Mouse (Mus musculus) hindbrain, embryonic 13.5 days (tissue): ENCODE measurements at regions not wholly inside any gene's neighbourhood (a gene's known extent, or its start where the extent isn't known, plus 50 kb on each side); places are given as distances from the start of the nearest gene placed in this dataset.

ENCODE experiments used
- ATAC-seq: fragments of 200-750 bp; cut with Nextera tagmentation; 2 replicates; pipeline ENCODE4 v1.8.0; 2017; ENCODE audit warnings: moderate TSS enrichment; ENCODE audit not compliant: low FRiP score
- H3K27ac ChIP-seq: fragments of 300-500 bp; sonication (generic); 2 replicates; pipeline ENCODE4 v1.5.1; 2015; ENCODE audit warnings: inconsistent platforms, mild to moderate bottlenecking, moderate library complexity
- H3K27me3 ChIP-seq: fragments of 300-500 bp; sonication (generic); 2 replicates; pipeline ENCODE4 v1.6.1; 2015; ENCODE audit warnings: mild to moderate bottlenecking, inconsistent platforms
- H3K36me3 ChIP-seq: fragments of 300-500 bp; sonication (generic); 2 replicates; pipeline ENCODE4 v1.6.1; 2015; ENCODE audit warnings: mild to moderate bottlenecking, inconsistent platforms
- H3K4me1 ChIP-seq: fragments of 300-500 bp; sonication (generic); replicated peaks from 2 replicates; pipeline ENCODE4 v1.6.1; 2015; ENCODE audit warnings: inconsistent platforms
- H3K4me2 ChIP-seq: fragments of 300-500 bp; sonication (generic); 2 replicates; pipeline ENCODE4 v1.6.1; 2015; ENCODE audit warnings: inconsistent platforms, mild to moderate bottlenecking, moderate library complexity
- H3K4me3 ChIP-seq: fragments of 300-500 bp; sonication (generic); 2 replicates; pipeline ENCODE4 v1.5.1; 2015; ENCODE audit warnings: mild to moderate bottlenecking, inconsistent platforms
- H3K9ac ChIP-seq: fragments of 300-500 bp; sonication (generic); 2 replicates; pipeline ENCODE4 v1.6.1; 2015; ENCODE audit warnings: mild to moderate bottlenecking, inconsistent platforms
- H3K9me3 ChIP-seq: fragments of 300-500 bp; sonication (generic); 2 replicates; pipeline ENCODE4 v1.6.1; 2016; ENCODE audit warnings: inconsistent platforms
- WGBS: fragments of 180-500 bp; shearing (Covaris S2); methylation state at CpG from one replicate; pipeline ENCODE4 v1.1.7; 2015; 5-methylcytosine and 5-hydroxymethylcytosine counted together

DNA sequence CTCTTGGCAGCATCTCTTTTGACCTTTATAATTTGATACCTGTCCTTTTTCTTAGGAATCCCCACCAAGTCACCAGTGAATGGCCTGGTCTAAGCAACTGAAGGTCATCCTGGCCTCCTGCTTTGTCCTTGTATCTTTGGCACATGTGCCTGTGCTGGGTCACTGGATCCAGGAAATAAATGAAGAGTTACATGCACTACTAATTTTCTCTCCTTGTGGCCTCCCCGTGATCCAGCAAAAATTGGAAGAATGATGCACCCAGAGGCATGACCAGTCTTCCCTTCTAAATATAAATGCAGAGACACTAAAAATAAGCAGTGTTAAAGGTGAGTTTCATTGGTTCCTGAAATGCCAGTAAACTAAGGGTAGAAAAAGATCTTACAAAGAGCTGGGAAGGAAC is 141.4 kb upstream of the Nampt start:
- ATAC-seq: no peak

DNA sequence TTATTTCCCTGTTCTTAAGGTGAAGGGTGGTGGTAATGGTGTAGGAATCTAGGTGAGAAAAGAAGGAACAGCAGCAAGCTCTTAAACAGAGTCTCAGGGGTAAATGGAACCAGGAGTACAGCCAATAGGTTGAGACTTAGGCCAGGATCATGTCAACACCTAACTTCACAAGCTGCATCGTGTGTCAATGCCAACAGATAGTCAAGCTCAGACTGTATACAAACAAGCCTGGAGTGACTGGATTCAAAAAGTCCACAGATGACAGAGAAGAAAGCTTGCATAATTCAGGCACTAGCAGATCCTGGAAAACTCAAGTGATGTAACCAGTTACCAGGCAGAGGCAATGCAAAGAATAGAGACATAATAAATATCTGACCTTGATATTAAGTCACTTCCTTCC is 140.6 kb upstream of the Nampt start:
- 67% methylated on average over 1 of the region's 1 CpGs for WGBS
- no peak for ATAC-seq
- Histone ChIP-seq H3K4me1 (no peaks in the 10 kb centered on the region), H3K4me2 (no peak overlapping the region), H3K9ac (no peak overlapping the region), H3K27me3 (no peaks in the 10 kb centered on the region), H3K36me3 (no peaks in the 10 kb centered on the region), H3K27ac (no peak overlapping the region), H3K4me3 (no peak overlapping the region), H3K9me3 (no peaks in the 10 kb centered on the region)

More for the DNA sequence above, 141.4 kb upstream of the Nampt start:
- H3K4me2 ChIP-seq: no peak overlapping the region
- H3K36me3 ChIP-seq: no peaks in the 10 kb centered on the region
- no peak overlapping the region for H3K4me3 ChIP-seq
- 76% methylated on average over 1 of the region's 1 CpGs for WGBS
- no peak overlapping the region for H3K9ac ChIP-seq
- no peak overlapping the region for H3K27ac ChIP-seq
- H3K27me3 ChIP-seq: no peaks in the 10 kb centered on the region
- no peaks in the 10 kb centered on the region for H3K4me1 ChIP-seq
- no peaks in the 10 kb centered on the region for H3K9me3 ChIP-seq

DNA sequence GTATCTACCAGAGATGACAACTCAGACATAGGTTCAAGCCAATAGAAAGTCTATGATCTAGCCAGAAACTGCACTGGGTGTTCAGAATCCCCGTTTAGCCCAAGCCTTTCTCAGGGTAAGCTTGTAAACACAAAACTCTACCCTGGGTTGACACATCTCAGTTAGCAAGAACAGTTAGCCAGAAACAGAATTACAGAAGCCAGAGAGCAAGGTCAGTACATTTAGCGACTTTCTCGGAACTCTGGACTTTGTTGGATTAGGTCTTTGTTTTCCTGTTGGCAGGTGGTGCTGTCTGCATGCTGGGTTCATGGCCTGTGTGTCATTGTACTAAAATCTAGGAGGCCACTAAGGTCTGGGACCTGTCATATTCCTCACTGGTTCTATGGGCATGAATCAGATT is 137.4 kb upstream of the Nampt start:
- H3K9me3 ChIP-seq: no peaks in the 10 kb centered on the region
- no peaks in the 10 kb centered on the region for H3K27me3 ChIP-seq
- ATAC-seq: no peak
- 83% methylated on average over 3 of the region's 3 CpGs for WGBS
- no peak overlapping the region for H3K27ac ChIP-seq
- H3K4me1 ChIP-seq: no peaks in the 10 kb centered on the region
- no peak overlapping the region for H3K4me3 ChIP-seq
- H3K36me3 ChIP-seq: no peaks in the 10 kb centered on the region
- no peak overlapping the region for H3K9ac ChIP-seq
- no peak overlapping the region for H3K4me2 ChIP-seq

DNA sequence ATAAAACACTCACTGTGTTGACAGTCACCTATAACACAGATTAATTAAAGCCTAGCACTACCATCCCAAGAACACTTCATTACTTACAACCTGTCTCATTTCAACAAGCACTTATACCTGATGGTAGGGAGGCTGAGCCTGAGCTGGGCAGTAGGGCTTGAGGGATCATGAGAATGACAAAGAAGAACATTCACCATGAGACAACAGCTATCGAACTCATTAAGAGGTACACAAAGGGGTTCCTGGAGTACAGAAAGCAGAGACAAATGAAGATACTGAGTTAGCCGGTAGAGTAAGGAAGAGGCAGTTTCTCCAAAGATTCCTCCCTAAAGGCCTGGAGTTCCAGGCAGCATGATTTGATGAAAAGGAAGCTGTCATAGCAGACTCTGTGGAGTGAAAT is 136.0 kb upstream of the Nampt start:
- Histone ChIP-seq H3K4me1 (no peaks in the 10 kb centered on the region), H3K9me3 (no peaks in the 10 kb centered on the region), H3K27me3 (no peaks in the 10 kb centered on the region), H3K9ac (no peak overlapping the region), H3K27ac (no peak overlapping the region), H3K36me3 (no peaks in the 10 kb centered on the region), H3K4me3 (no peak overlapping the region), H3K4me2 (no peak overlapping the region)
- WGBS: 80% methylated on average over 2 of the region's 2 CpGs
- no peak for ATAC-seq

DNA sequence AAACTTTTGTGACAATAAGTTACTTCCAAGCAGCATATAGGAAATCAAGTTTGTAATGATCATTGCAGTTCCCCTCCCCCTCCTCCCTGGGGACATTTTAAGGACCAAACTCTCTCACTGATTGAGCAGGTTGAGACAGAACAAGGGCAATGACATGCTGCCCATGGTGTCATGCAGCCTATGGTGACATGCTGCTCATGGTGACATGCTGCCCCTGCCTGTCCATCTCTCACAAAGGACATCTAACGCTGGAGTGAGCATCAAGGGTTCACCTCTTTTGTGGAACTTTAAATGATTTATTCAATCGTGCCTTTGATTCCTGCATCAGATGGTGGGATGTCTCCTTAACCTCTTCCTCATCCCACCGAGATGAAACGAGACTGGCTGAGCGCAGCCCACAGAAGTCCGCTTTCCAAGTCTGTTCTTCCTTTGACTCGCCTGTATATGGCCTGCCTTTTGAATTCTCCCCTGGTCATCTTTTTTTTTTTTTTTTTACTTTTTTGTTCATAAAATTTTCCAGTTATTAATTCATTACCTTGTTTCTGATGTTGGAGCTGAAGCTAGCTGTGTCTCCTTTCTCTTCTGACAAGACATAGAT is 133.5 kb upstream of the Nampt start:
- no peaks in the 10 kb centered on the region for H3K9me3 ChIP-seq
- H3K4me2 ChIP-seq: no peak overlapping the region
- no peaks in the 10 kb centered on the region for H3K36me3 ChIP-seq
- no peaks in the 10 kb centered on the region for H3K27me3 ChIP-seq
- ATAC-seq: no peak
- H3K27ac ChIP-seq: no peak overlapping the region
- no peak overlapping the region for H3K4me3 ChIP-seq
- no peaks in the 10 kb centered on the region for H3K4me1 ChIP-seq
- WGBS: 61% methylated on average over 7 of the region's 7 CpGs
- no peak overlapping the region for H3K9ac ChIP-seq

DNA sequence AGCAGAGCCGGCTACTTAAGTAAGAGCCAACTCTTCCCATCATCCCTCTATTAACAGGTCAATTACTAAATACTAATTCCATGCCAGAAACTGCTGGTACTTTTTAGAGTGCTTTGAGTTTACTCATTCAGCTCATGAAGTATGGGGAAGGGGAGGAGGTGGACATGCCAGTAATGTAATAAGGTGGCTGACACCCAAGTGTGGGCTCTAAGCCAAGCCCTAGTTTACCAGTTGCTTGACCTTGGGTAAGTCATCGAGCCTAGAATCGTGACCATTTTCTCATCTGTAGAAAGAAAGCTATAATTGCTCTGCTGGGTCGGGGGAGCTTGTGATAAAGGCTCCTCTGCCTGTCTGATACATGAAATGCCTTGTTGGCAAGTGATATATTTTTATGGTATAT is 130.0 kb upstream of the Nampt start:
- H3K9me3 ChIP-seq: no peaks in the 10 kb centered on the region
- no peak overlapping the region for H3K4me3 ChIP-seq
- no peak for ATAC-seq
- H3K27ac ChIP-seq: no peak overlapping the region
- no peaks in the 10 kb centered on the region for H3K27me3 ChIP-seq
- H3K9ac ChIP-seq: no peak overlapping the region
- H3K4me1 ChIP-seq: peaks cover 8% of the 10 kb centered on the region; the same call in 1 of the 2 replicates
- 91% methylated on average over 4 of the region's 4 CpGs for WGBS
- no peaks in the 10 kb centered on the region for H3K36me3 ChIP-seq
- no peak overlapping the region for H3K4me2 ChIP-seq

DNA sequence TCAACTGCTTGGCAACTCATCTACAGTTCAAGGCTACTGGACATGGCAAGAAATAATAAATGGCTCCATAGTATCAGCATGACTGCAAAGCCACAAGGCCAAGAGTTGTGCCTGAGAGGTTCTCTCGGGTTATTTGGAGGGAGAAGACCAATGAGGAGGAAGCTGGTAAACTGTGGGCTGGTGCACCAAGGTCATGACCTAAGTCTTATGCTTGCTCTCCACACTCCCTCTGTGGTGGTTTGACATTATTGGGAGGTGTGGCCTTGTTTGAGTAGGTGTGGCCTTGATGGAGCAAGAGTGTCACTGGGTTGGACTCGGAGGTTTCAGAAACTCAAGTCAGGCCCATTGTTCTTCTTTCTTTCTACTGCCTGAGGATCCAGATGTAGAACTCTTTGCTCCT is 129.2 kb upstream of the Nampt start:
- ATAC-seq: no peak
- 87% methylated on average over 2 of the region's 2 CpGs for WGBS
- Histone ChIP-seq H3K4me1 (peaks cover 8% of the 10 kb centered on the region; the same call in 1 of the 2 replicates), H3K4me3 (no peak overlapping the region), H3K27me3 (no peaks in the 10 kb centered on the region), H3K27ac (no peak overlapping the region), H3K9ac (no peak overlapping the region), H3K9me3 (no peaks in the 10 kb centered on the region), H3K4me2 (no peak overlapping the region), H3K36me3 (no peaks in the 10 kb centered on the region)

DNA sequence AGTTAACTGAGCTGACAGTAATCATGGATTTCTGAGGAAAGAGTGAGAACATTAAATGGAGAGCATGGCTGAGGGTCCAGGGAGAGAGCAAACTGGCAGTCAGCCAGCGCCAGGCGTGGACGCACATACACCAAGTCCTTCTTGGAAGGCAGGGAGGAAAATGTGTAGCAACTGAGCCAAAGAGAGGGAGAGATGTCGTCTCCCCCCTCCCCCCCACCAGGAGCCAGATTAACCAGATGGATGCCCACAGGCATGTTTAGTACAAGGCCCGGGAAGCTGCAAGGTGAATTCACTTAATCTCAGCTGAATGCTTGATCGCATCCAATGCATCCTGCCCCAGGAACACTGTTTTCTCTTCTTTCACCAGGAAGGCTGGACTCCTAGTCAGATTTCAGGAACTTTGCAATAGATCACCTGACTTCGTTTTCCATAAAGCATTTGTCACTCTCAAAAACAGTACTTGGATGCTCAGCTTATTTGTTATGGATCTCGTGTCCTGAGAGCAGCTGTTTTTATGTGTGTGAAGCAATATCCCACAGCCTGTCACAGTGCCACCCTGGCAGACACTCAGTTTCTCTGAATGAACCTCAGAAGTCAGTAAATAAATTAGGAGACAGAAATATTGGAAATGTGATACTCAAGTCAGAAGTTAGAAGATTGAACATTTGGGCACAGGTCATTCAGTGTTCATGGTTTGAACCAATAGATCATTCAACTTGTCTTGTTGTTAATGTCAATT is 127.1 kb upstream of the Nampt start:
- Histone ChIP-seq H3K4me2 (no peak overlapping the region), H3K27ac (no peak overlapping the region), H3K27me3 (no peaks in the 10 kb centered on the region), H3K36me3 (no peaks in the 10 kb centered on the region), H3K9ac (no peak overlapping the region), H3K4me3 (no peak overlapping the region), H3K4me1 (peaks cover 8% of the 10 kb centered on the region; the same call in 1 of the 2 replicates), H3K9me3 (no peaks in the 10 kb centered on the region)
- ATAC-seq: peak; percentile 46; the same call in 1 of the 2 replicates
- 55% methylated on average over 8 of the region's 8 CpGs for WGBS

DNA sequence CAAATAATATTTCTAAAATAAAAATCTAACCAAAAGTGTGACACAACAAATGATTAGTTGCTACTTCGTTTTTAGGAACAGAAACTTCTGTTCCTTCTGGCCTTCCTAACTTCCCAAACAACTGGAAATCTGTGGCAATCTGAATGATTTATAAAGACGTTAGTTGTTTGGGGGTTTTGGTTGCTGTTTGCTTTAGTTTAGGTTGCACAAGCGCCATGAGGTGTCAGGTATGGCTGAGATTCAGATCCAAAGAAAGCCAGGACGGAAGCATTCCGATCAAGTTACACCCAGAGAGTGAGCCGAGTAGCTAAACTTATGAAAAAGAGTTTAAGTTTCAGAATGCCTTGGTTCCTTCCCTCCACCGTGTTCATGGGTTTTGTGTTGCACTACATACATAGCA is 126.4 kb upstream of the Nampt start:
- Histone ChIP-seq H3K4me2 (no peak overlapping the region), H3K27ac (no peak overlapping the region), H3K9ac (no peak overlapping the region), H3K27me3 (no peaks in the 10 kb centered on the region), H3K4me1 (peaks cover 8% of the 10 kb centered on the region; the same call in 1 of the 2 replicates), H3K36me3 (no peaks in the 10 kb centered on the region), H3K4me3 (no peak overlapping the region), H3K9me3 (no peaks in the 10 kb centered on the region)
- 89% methylated on average over 7 of the region's 7 CpGs for WGBS
- ATAC-seq: no peak

DNA sequence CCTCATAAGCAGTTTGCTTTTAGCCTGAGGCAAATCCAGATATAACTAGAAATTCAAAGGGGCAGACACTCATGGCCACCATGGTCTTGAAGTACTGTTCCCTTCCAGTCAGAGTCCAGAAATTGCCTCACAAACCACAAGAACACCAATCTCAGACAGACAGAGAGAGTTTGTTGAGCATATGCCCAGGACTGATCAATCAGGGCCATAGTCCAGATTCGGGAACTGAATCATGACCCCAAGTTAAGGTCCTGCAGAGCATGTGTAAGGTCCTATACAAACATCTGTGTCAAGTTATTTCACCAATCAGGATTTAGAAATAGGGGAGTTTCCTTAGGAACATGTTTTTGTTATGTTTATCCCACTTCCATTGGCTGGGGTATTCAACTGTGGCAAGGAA is 125.7 kb upstream of the Nampt start:
- H3K4me3 ChIP-seq: no peak overlapping the region
- no peak overlapping the region for H3K4me2 ChIP-seq
- no peaks in the 10 kb centered on the region for H3K9me3 ChIP-seq
- H3K9ac ChIP-seq: no peak overlapping the region
- H3K4me1 ChIP-seq: peaks cover 8% of the 10 kb centered on the region; the same call in 1 of the 2 replicates
- 91% methylated on average over 1 of the region's 1 CpGs for WGBS
- no peaks in the 10 kb centered on the region for H3K36me3 ChIP-seq
- no peak overlapping the region for H3K27ac ChIP-seq
- ATAC-seq: no peak
- H3K27me3 ChIP-seq: no peaks in the 10 kb centered on the region

DNA sequence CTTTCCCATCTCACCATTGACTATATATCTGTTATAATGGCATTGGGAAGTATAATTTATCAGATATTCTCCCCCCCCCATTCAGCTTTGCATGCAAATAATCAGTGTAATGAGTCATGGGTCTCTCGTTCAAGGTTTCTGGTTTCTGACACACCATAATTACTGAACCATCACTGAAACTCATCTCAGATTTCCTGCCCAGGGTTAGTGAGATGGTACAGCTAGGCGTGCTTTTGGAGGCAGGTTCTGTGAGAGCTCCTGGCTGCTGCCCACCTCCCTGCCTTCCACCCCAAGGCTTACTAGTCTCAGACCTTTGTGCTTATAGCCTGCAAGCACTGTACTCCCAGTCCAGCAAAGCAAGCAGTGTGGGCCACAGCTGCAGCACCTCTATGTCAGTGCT is 122.5 kb upstream of the Nampt start:
- no peaks in the 10 kb centered on the region for H3K36me3 ChIP-seq
- ATAC-seq: no peak
- H3K4me2 ChIP-seq: no peak overlapping the region
- 80% methylated on average over 2 of the region's 2 CpGs for WGBS
- H3K27me3 ChIP-seq: no peaks in the 10 kb centered on the region
- H3K27ac ChIP-seq: no peak overlapping the region
- peaks cover 6% of the 10 kb centered on the region; the same call in 1 of the 2 replicates for H3K4me1 ChIP-seq
- H3K4me3 ChIP-seq: no peak overlapping the region
- no peak overlapping the region for H3K9ac ChIP-seq
- H3K9me3 ChIP-seq: no peaks in the 10 kb centered on the region

DNA sequence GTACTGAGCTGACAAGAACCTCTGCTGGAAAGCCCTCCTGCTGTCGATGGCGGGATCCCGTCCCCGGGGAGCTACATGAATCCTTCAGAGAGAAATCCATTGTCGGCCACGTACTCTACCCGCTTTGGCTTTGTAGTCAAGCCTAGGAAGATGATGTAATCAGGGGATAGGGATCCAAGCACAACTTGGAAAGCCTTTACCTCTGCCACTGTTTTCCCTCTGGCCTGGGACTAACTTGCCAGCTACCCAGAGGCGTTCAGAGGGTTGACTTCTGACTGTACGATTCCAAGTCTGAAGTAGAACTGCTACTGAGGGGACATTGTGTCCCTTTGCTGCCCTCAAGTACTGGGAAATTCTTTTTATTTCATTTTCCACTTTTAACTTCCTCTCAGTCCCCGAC is 110.2 kb upstream of the Nampt start:
- WGBS: 90% methylated on average over 10 of the region's 10 CpGs
- H3K9ac ChIP-seq: no peak overlapping the region
- no peaks in the 10 kb centered on the region for H3K9me3 ChIP-seq
- H3K4me3 ChIP-seq: no peak overlapping the region
- H3K4me2 ChIP-seq: no peak overlapping the region
- no peaks in the 10 kb centered on the region for H3K36me3 ChIP-seq
- H3K4me1 ChIP-seq: no peaks in the 10 kb centered on the region
- H3K27me3 ChIP-seq: no peaks in the 10 kb centered on the region
- H3K27ac ChIP-seq: no peak overlapping the region
- no peak for ATAC-seq
